Mouse (Mus musculus) hindbrain, postnatal 0 days (tissue): ENCODE data around the gene Fbxo47. TPM values are rescaled to one million over a fixed set of nuclear protein-coding genes. Genes with fewer than 3 reads are reported as not detected.
A peak's percentile ranks its signal among the peaks of the same experiment; 100 is the strongest.

Source experiments
- ATAC-seq: fragments of 200-750 bp; cut with Nextera tagmentation; 2 replicates; pipeline ENCODE4 v1.8.0; 2017; ENCODE audit warnings: mild to moderate bottlenecking, moderate TSS enrichment, moderate library complexity
- DNase-seq: peaks from one replicate; pipeline ENCODE4 v3.0.0-alpha.2; 2015; ENCODE audit warnings: low spot score
- H3K27ac ChIP-seq: fragments of 300-500 bp; sonication (generic); 2 replicates; pipeline ENCODE4 v1.5.1; 2014; ENCODE audit warnings: mild to moderate bottlenecking
- H3K27me3 ChIP-seq: fragments of 300-500 bp; sonication (generic); 2 replicates; pipeline ENCODE4 v1.6.1; 2014; ENCODE audit warnings: low read length, mixed read lengths; ENCODE audit not compliant: insufficient read depth
- H3K36me3 ChIP-seq: fragments of 300-500 bp; sonication (generic); 2 replicates; pipeline ENCODE4 v1.6.1; 2014; ENCODE audit warnings: low read length, mixed read lengths; ENCODE audit not compliant: insufficient read depth
- H3K4me1 ChIP-seq: fragments of 300-500 bp; sonication (generic); 2 replicates; pipeline ENCODE4 v1.6.1; 2014; ENCODE audit warnings: antibody characterized with exemption, low read length, mixed read lengths; ENCODE audit not compliant: insufficient read depth
- H3K4me2 ChIP-seq: fragments of 300-500 bp; sonication (generic); 2 replicates; pipeline ENCODE4 v1.6.1; 2014; ENCODE audit warnings: low read depth, mild to moderate bottlenecking, low read length, moderate library complexity, mixed read lengths
- H3K4me3 ChIP-seq: fragments of 300-500 bp; sonication (generic); 2 replicates; pipeline ENCODE4 v1.5.1; 2014; ENCODE audit warnings: low read length
- H3K9ac ChIP-seq: fragments of 300-500 bp; sonication (generic); replicated peaks from 2 replicates; pipeline ENCODE4 v1.6.1; 2014; ENCODE audit warnings: mild to moderate bottlenecking, low read length, moderate library complexity, mixed read lengths
- H3K9me3 ChIP-seq: fragments of 300-500 bp; sonication (generic); 2 replicates; pipeline ENCODE4 v1.6.1; 2016; ENCODE audit warnings: low read length, mixed read lengths
- CTCF ChIP-seq: IDR thresholded peaks from 2 replicates; pipeline ENCODE4 v1.5.1; 2016; ENCODE audit warnings: antibody characterized with exemption, control low read depth, low read depth
- WGBS: fragments of 180-500 bp; shearing (Covaris S2); extraction: QIAGEN DNeasy Blood & Tissue Kit; methylation state at CpG from one replicate; pipeline ENCODE4 v1.1.7; 2014; 5-methylcytosine and 5-hydroxymethylcytosine counted together
- polyA plus RNA-seq: library from polyadenylated mRNA; unstranded; fragments of >200 nt; fragmentation: Nextera tagmentation; extraction: Ambion mirVana; gene quantifications from 2 replicates; pipeline ENCODE4 v1.2.1, GENCODE M21; 2015
- total RNA-seq: library from RNA; depleted of rRNA; stranded (reverse); fragments of >200 nt; gene quantifications from 2 replicates; pipeline ENCODE4 v1.2.3, GENCODE M21; 2014

Fbxo47 gene
- total and polyA plus RNA-seq, 2 experiments from 2014 or later = 0.36 to 0.47 TPM

DNA sequence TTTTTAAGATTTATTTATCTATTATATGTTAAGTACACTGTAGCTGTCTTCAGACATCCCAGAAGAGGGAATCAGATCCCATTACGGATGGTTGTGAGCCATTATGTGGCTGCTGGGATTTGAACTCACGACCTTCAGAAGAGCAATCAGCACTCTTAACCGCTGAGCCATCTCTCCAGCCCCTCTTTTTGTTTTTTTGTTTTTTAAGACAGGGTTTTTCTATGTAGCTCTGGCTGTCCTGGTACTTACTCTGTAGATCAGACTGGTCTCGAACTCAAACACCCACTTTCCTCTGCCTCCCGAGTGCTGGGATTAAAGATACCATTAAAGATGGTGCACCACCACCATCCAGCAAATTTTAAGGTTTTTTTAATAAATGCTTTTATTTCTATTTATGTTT lies 18.5 kb downstream of the Fbxo47 start:
- TF ChIP-seq CTCF = no peak
- Histone ChIP-seq H3K27ac (no peak overlapping the region), H3K36me3 (no peaks in the 10 kb centered on the region), H3K4me2 (no peak overlapping the region), H3K9me3 (no peaks in the 10 kb centered on the region), H3K9ac (no peak overlapping the region), H3K4me1 (no peaks in the 10 kb centered on the region), H3K27me3 (no peaks in the 10 kb centered on the region), H3K4me3 (no peak overlapping the region)
- DNase-seq (no peak), ATAC-seq (no peak)
- 91% methylated on average over 5 of the region's 5 CpGs for WGBS

DNA sequence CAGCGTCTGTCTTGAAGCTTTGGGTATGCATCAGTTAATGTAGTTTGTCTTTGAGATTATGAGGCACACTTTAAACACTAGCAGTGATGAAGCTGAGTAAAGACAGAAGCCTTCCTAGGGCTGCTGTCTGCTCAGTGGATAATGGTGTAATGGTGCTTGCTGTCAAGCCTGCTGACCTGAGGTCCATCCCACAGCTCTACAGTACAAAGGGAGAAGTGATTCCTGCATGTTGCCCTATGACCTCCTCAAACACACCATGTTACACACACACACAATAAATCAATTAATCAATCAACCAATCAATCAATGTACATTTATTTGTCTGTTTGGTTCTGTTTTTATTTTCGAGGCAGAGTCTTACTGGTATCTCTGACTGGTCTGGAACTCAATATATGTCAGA lies 21.8 kb downstream of the Fbxo47 start:
- no peaks in the 10 kb centered on the region for H3K4me1 ChIP-seq
- no peaks in the 10 kb centered on the region for H3K36me3 ChIP-seq
- H3K4me3 ChIP-seq = no peak overlapping the region
- WGBS = 68% methylated on average over 2 of the region's 2 CpGs
- H3K27me3 ChIP-seq = no peaks in the 10 kb centered on the region
- no peak for TF ChIP-seq CTCF
- H3K9me3 ChIP-seq = no peaks in the 10 kb centered on the region
- DNase-seq = no peak
- ATAC-seq = no peak
- no peak overlapping the region for H3K27ac ChIP-seq
- no peak overlapping the region for H3K4me2 ChIP-seq
- H3K9ac ChIP-seq = no peak overlapping the region

- no peak overlapping the region for H3K9ac ChIP-seq
- H3K9me3 ChIP-seq = no peaks in the 10 kb centered on the region
- H3K4me1 ChIP-seq = no peaks in the 10 kb centered on the region
- H3K27ac ChIP-seq = no peak overlapping the region
- H3K4me3 ChIP-seq = no peak overlapping the region
- DNase-seq (no peak), ATAC-seq (no peak)
- H3K27me3 ChIP-seq = no peaks in the 10 kb centered on the region
- 82% methylated on average over 2 of the region's 2 CpGs for WGBS
- H3K4me2 ChIP-seq = no peak overlapping the region
- no peak for TF ChIP-seq CTCF
- no peaks in the 10 kb centered on the region for H3K36me3 ChIP-seq
These were observed 28.5 kb downstream of the Fbxo47 start for GRCm38 (mm10) chr11:97855473-97855872.

DNA sequence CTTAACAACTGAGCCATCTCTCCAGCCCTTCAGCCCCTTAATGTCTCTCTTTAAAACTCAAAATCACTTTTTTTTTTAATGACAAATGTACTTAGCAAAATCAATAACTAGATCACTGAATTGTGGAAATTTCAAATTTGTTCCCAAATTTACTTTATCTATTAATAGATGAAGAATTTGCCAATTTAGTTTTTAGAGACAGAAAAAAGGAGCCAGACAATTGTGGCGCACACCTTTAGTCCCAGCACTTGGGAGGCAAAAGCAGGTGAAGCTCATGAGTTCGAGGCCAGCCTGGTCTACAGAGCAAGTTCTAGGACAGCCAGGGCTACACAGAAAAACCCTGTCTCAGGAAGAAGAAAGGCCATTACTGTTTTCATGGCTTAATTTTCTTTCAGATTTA lies 32.4 kb downstream of the Fbxo47 start:
- no peaks in the 10 kb centered on the region for H3K36me3 ChIP-seq
- ATAC-seq = no peak
- DNase-seq = no peak
- 87% methylated on average over 2 of the region's 2 CpGs for WGBS
- no peak overlapping the region for H3K27ac ChIP-seq
- H3K4me3 ChIP-seq = no peak overlapping the region
- no peaks in the 10 kb centered on the region for H3K4me1 ChIP-seq
- H3K9me3 ChIP-seq = no peaks in the 10 kb centered on the region
- H3K4me2 ChIP-seq = no peak overlapping the region
- H3K9ac ChIP-seq = no peak overlapping the region
- no peak for TF ChIP-seq CTCF
- H3K27me3 ChIP-seq = no peaks in the 10 kb centered on the region

DNA sequence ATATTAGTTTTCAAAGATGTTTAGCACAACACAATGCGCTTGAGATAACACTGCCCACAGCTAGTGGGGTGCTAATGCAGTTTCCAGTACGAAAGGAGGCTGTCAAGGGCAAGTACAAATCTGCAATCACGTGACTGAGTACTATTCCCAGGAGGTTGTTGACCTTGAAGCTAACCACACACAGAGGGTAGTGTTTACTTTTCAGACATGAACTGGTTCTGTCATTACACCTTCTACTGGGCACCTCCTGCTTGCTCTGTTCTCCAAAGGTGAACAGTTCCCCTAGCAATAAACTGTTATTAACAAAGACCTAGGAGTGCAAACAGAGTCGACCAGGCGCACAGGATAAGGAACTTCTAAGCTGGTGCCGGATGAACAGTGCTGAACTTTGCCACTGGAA lies 33.6 kb downstream of the Fbxo47 start:
- no peak for TF ChIP-seq CTCF

GRCm38 (mm10) chr11:97842001-97842400 lies 42.0 kb downstream of the Fbxo47 start:
- TF ChIP-seq CTCF = peak; percentile 54
- no peak for ATAC-seq
- Histone ChIP-seq H3K27ac (peak overlapping the region; percentile 92), H3K27me3 (no peaks in the 10 kb centered on the region), H3K4me2 (peak overlapping the region; percentile 69), H3K4me3 (peak overlapping the region; percentile 52), H3K4me1 (no peaks in the 10 kb centered on the region), H3K36me3 (0 out of 2 replicates have a peak, but pooled peaks cover 7% of the 10 kb centered on the region), H3K9ac (peak overlapping the region; percentile 64), H3K9me3 (no peaks in the 10 kb centered on the region)
- WGBS = 15% methylated on average over 4 of the region's 4 CpGs
- peak; percentile 35 for DNase-seq

More for the DNA sequence above, 33.6 kb downstream of the Fbxo47 start:
- DNase-seq = no peak
- H3K9me3 ChIP-seq = no peaks in the 10 kb centered on the region
- no peaks in the 10 kb centered on the region for H3K36me3 ChIP-seq
- no peak overlapping the region for H3K4me2 ChIP-seq
- WGBS = 72% methylated on average over 6 of the region's 6 CpGs
- H3K27me3 ChIP-seq = no peaks in the 10 kb centered on the region
- no peak overlapping the region for H3K9ac ChIP-seq
- ATAC-seq = no peak
- no peak overlapping the region for H3K4me3 ChIP-seq
- H3K4me1 ChIP-seq = no peaks in the 10 kb centered on the region
- H3K27ac ChIP-seq = no peak overlapping the region

DNA sequence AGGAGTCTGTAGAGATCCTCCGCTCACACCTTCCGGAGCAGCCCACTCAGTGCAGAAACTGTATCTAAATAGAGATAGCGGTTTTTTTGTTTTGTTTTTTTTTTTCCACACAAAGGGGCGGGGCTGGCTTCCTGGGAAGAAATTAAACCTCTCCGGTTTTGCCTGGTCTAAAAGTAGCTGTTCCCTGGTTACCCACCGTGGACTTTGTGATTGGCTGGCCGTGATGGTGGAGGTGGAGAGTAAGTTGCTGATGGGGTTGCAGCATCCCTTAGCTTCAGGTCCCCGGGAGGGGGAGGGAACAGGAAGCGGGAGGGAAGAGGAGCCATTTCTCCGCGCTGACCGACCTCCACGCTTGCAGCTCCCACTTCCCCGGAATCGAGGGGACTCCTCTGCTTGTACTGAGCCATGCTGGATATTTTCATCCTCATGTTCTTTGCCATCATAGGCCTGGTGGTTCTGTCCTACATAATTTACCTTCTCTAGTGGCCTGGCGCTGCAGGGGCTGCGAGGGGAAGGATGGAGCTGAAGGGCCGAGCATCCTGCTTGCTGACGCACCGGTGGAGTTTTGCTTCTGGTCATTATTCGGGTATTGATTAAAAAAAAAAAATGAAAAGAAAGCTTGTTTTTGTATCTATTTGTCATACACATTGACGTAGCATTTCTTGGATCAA lies 42.8 kb downstream of the Fbxo47 start:
- DNase-seq = peak; percentile 92
- Histone ChIP-seq H3K9ac (peak overlapping the region; percentile 64), H3K4me3 (peak overlapping the region; percentile 52), H3K4me2 (peak overlapping the region; percentile 69), H3K36me3 (0 out of 2 replicates have a peak, but pooled peaks cover 11% of the 10 kb centered on the region), H3K4me1 (no peaks in the 10 kb centered on the region), H3K27me3 (no peaks in the 10 kb centered on the region), H3K27ac (peak overlapping the region; percentile 92), H3K9me3 (no peaks in the 10 kb centered on the region)
- ATAC-seq = peak; percentile 94
- peak; percentile 19; the same call in 1 of the 2 replicates for TF ChIP-seq CTCF
- WGBS = 1% methylated on average over 22 of the region's 22 CpGs
